Mouse (Mus musculus) limb, embryonic 14.5 days (tissue): ENCODE data around the gene Clasp1. TPM values are rescaled to one million over a fixed set of nuclear protein-coding genes. Genes with fewer than 3 reads are reported as not detected.

Experiments
- ATAC-seq: fragments of 200-750 bp; cut with Nextera tagmentation; 2 replicates; pipeline ENCODE4 v1.8.0; 2017; ENCODE audit warnings: low read depth, moderate number of reproducible peaks, moderate TSS enrichment; ENCODE audit not compliant: low FRiP score
- DNase-seq: peaks from one replicate; pipeline ENCODE4 v3.0.0-alpha.2; 2015; ENCODE audit warnings: low spot score
- H3K27ac ChIP-seq: fragments of 300-500 bp; sonication (generic); replicated peaks from 2 replicates; pipeline ENCODE4 v1.5.1; 2014; ENCODE audit warnings: low read depth, mild to moderate bottlenecking, low read length, moderate library complexity, mixed read lengths
- H3K27me3 ChIP-seq: fragments of 300-500 bp; sonication (generic); 2 replicates; pipeline ENCODE4 v1.6.1; 2014; ENCODE audit warnings: low read length, mixed read lengths; ENCODE audit not compliant: control insufficient read depth, insufficient read depth
- H3K36me3 ChIP-seq: fragments of 300-500 bp; sonication (generic); 2 replicates; pipeline ENCODE4 v1.6.1; 2014; ENCODE audit warnings: mild to moderate bottlenecking, low read length, moderate library complexity, mixed read lengths; ENCODE audit not compliant: control insufficient read depth, insufficient read depth
- H3K4me1 ChIP-seq: fragments of 300-500 bp; sonication (generic); 2 replicates; pipeline ENCODE4 v1.6.1; 2014; ENCODE audit warnings: antibody characterized with exemption, low read length, mixed read lengths; ENCODE audit not compliant: control insufficient read depth, insufficient read depth
- H3K4me2 ChIP-seq: fragments of 300-500 bp; sonication (generic); replicated peaks from 2 replicates; pipeline ENCODE4 v1.6.1; 2014; ENCODE audit warnings: low read depth, mild to moderate bottlenecking, low read length, moderate library complexity; ENCODE audit not compliant: severe bottlenecking
- H3K4me3 ChIP-seq: fragments of 300-500 bp; sonication (generic); replicated peaks from 2 replicates; pipeline ENCODE4 v1.5.1; 2014; ENCODE audit warnings: low read length
- H3K9ac ChIP-seq: fragments of 300-500 bp; sonication (generic); 2 replicates; pipeline ENCODE4 v1.6.1; 2014; ENCODE audit warnings: mild to moderate bottlenecking, low read depth, low read length, moderate library complexity; ENCODE audit not compliant: severe bottlenecking
- H3K9me3 ChIP-seq: fragments of 300-500 bp; sonication (generic); 2 replicates; pipeline ENCODE4 v1.6.1; 2016; ENCODE audit warnings: low read length; ENCODE audit not compliant: control insufficient read depth
- POLR2A ChIP-seq: fragments of 200-500 bp; IDR thresholded peaks from 2 replicates; pipeline ENCODE4 v1.8.0; 2012; ENCODE audit warnings: inconsistent platforms, mild to moderate bottlenecking, moderate library complexity, borderline replicate concordance; ENCODE audit not compliant: insufficient read depth, insufficient read length; ENCODE audit errors: extremely low read depth
- WGBS: fragments of 180-500 bp; shearing (Covaris S2); extraction: QIAGEN DNeasy Blood & Tissue Kit; methylation state at CpG from one replicate; pipeline ENCODE4 v1.1.7; 2014; 5-methylcytosine and 5-hydroxymethylcytosine counted together
- polyA plus RNA-seq, 2 experiments: library from polyadenylated mRNA; depleted of rRNA in 1 of 2; stranded (reverse) in 1 of 2; unstranded in 1 of 2; fragments of >200 nt; fragmentation: Nextera tagmentation in 1 of 2; extraction: Ambion mirVana in 1 of 2; gene quantifications; 2 replicates each; pipeline versions ENCODE4 v1.2.1 to v1.2.3; 2012 to 2014

Gene Clasp1
- polyA plus RNA-seq, 2 experiments, result 47.8 to 48.5 TPM

DNA sequence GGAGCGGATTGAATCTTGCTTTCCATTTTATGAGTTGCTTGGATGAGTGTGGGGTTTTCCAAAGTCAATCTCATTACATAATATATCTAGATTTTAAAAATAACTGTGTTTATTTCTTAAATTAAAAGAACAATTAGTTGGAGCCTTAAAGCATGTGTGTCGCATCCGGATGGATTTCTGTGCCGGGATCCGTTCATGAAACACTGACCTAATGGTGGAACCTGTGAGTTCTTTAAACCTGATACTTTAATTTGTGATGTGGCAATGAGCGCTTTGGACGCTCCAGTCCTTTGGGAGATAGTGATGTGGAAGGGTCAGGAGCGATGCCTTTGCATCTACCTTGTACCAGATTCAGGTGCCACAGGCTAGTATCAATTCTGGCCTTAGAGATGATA, 1.4 kb downstream of the Clasp1 start:
- Histone ChIP-seq H3K9ac (peak overlapping the region; percentile 89), H3K27me3 (no peaks in the 10 kb centered on the region), H3K4me1 (peaks cover 14% of the 10 kb centered on the region), H3K27ac (peak overlapping the region; percentile 75), H3K36me3 (no peaks in the 10 kb centered on the region), H3K4me3 (peak overlapping the region; percentile 85), H3K4me2 (peak overlapping the region; percentile 59), H3K9me3 (no peaks in the 10 kb centered on the region)
- 14% methylated on average over 8 of the region's 8 CpGs for WGBS
- DNase-seq, result no peak
- no peak for ATAC-seq
- no peak for TF ChIP-seq POLR2A

DNA sequence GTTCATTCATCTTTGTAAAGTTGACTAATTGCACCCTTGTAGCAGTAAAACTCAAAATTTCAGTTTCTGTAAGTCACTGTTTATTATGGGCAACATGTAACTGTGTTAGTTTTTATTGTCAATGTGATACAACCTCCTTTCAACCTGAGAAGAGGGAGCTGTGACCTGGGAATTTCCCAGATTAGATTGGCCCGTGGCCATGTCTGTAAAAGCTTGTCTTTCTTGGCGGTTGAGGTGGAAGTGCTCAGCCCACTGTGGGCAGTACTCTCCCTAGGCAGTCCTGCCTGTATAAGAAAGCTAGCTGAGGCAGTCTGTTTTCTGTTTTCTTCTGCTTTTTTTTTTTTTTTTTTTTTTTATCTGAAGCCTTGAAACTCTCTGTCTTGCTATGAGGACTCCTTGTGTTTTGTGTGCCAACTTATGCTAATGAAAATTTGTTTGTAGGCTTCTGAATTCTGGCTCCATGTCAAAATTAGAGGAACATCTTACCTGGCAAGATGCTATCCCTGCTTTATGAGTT, 2.1 kb downstream of the Clasp1 start:
- no peak overlapping the region for H3K27ac ChIP-seq
- peaks cover 14% of the 10 kb centered on the region for H3K4me1 ChIP-seq
- H3K4me3 ChIP-seq, result peak overlapping the region; percentile 85
- no peak for DNase-seq
- H3K4me2 ChIP-seq, result peak overlapping the region; percentile 59; the same call in 1 of the 2 replicates
- H3K9ac ChIP-seq, result no peak overlapping the region
- peaks cover 5% of the 10 kb centered on the region; the same call in 1 of the 2 replicates for H3K36me3 ChIP-seq
- 63% methylated on average over 2 of the region's 2 CpGs for whole genome bisulfite sequencing
- H3K9me3 ChIP-seq, result no peaks in the 10 kb centered on the region
- TF ChIP-seq POLR2A, result no peak
- no peak for ATAC-seq
- no peaks in the 10 kb centered on the region for H3K27me3 ChIP-seq

DNA sequence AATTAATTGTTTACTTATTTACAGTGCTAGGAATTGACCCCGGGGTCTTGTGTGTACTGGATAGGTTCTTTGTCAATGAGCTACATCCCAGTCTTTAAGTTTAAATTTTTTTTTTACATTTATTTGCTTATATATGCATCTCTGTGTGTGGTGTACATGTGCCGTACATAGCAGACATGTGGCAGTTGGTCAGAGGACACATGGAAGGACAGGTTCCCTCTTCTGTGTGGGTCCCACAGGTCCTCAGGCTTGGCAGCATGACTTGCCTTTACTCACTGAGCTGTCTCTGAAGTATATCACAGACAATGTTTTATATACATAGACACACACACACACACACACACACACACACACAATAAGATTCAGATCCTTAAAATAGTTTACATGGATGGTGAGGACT, 3.4 kb downstream of the Clasp1 start:
- no peak for DNase-seq
- 92% methylated on average over 2 of the region's 2 CpGs for WGBS
- TF ChIP-seq POLR2A, result no peak
- Histone ChIP-seq H3K4me1 (peaks cover 14% of the 10 kb centered on the region), H3K36me3 (peaks cover 11% of the 10 kb centered on the region), H3K9ac (no peak overlapping the region), H3K4me2 (no peak overlapping the region), H3K4me3 (no peak overlapping the region), H3K9me3 (no peaks in the 10 kb centered on the region), H3K27me3 (no peaks in the 10 kb centered on the region), H3K27ac (no peak overlapping the region)
- ATAC-seq, result no peak

DNA sequence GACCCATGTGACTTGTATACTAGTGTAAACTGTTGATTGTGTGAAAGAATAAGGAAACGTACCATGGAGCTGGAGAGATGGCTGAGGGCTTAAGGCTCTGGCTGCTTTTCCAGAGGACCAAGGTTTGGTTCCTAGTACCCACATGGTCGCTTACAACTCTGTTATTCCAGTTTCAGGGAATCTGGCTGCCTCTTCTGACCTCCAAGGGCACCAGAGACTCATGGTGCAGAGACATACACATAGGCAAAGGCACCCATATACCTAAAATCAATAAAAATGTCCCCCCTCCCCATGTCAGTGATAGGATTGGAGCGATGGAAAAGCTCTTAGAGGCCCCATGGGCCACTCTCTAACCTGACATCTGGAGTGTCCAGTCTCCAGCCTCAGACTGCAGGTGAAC, 5.1 kb downstream of the Clasp1 start:
- no peak overlapping the region for H3K4me2 ChIP-seq
- TF ChIP-seq POLR2A, result no peak
- peaks cover 15% of the 10 kb centered on the region for H3K36me3 ChIP-seq
- ATAC-seq, result no peak
- no peak overlapping the region for H3K27ac ChIP-seq
- no peak overlapping the region for H3K9ac ChIP-seq
- H3K9me3 ChIP-seq, result no peaks in the 10 kb centered on the region
- H3K27me3 ChIP-seq, result no peaks in the 10 kb centered on the region
- no peak overlapping the region for H3K4me3 ChIP-seq
- no peak for DNase-seq
- H3K4me1 ChIP-seq, result peaks cover 9% of the 10 kb centered on the region; the same call in 1 of the 2 replicates
- 95% methylated on average over 3 of the region's 3 CpGs for WGBS

DNA sequence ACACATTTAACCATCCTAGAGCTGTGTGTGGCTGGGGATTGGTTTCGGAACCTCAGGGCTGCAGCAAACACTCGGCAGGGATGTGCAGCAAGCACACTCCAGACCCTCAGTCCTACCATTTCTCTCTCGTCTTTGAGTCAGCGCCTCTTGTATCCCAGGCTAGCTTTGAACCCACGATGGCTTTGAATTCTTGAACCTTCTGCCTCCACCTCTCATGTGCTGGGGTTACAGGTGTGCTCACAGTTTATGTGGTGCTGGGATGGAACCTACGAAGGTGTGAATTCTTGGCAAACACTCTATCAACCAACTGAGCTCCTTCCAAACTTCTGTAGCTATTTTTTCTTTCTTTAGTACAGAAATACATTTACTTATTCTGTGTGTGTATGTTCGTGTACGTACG, 9.0 kb downstream of the Clasp1 start:
- no peak for TF ChIP-seq POLR2A
- Histone ChIP-seq H3K4me1 (peaks cover 2% of the 10 kb centered on the region; the same call in 1 of the 2 replicates), H3K36me3 (peaks cover 15% of the 10 kb centered on the region), H3K4me3 (no peak overlapping the region), H3K27ac (no peak overlapping the region), H3K27me3 (no peaks in the 10 kb centered on the region), H3K4me2 (no peak overlapping the region), H3K9ac (no peak overlapping the region), H3K9me3 (no peaks in the 10 kb centered on the region)
- 96% methylated on average over 9 of the region's 9 CpGs for WGBS
- ATAC-seq (no peak), DNase-seq (no peak)
